Mouse (Mus musculus): Measurements from ENCODE around the gene Cdk6.

DNA sequence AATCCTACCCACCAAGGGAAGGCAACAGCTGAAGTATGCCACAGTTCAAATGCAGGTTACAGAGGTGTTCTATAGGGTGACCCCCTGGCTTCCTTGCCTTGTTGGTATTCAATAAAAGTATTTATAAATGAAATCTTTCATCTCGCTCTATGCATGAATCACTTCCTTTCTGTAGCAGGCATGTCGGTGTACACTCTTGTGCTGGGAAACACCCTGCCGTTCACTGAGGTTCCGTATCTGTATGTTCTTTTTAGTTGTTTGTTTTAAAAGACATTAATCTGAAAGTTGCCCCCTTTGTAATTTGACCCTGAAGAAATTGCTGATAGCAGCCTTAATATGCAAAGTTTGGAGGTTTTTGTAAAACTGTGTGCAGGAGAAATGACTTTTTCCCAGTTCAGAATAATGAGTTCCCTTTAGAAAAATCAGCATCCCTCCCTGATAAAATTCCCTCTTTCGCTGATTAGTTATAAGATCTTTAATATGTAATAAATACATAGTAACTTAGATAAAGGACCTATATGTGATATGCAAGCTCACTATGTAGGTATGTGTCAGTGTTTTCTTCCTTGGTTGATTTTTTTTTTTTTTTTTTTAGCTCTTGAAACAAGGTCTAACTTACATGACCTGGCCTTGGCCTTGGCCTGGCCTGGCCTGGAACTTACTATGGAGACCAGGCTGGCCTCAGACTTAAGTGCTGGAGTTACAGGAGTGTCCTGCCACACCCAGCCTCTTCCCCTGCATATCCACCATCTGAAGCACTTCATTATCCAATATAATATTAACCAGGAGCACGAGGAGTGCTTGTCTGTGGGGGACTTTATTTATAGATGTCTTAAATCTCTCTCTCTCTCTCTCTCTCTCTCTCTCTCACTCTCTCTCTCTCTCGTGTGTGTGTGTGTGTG, 167.4 kb downstream of the Cdk6 start:
- TF ChIP-seq ZNF384 (IDR thresholded peaks at IDR 0.05; ENCODE audit: low read depth, low read length), result no peak
- no peak for TF ChIP-seq MAFK (IDR thresholded peaks at IDR 0.05; ENCODE audit: insufficient read depth, low read depth, low read length)
- no peak for TF ChIP-seq CHD2 (IDR thresholded peaks at IDR 0.05; ENCODE audit: low read depth, low read length)
- TF ChIP-seq HCFC1 (IDR thresholded peaks at IDR 0.05; ENCODE audit: borderline replicate concordance, insufficient read depth, low read length), result no peak
- no peak for TF ChIP-seq ZC3H11A (IDR thresholded peaks at IDR 0.05; ENCODE audit: borderline replicate concordance, low read depth, low read length)
